Mouse (Mus musculus): ENCODE data around the gene Lrrc36. TPM values are rescaled to one million over a fixed set of nuclear protein-coding genes. Genes with fewer than 3 reads are reported as not detected.
A peak's percentile ranks its signal among the peaks of the same experiment; 100 is the strongest.

The Lrrc36 gene
- under 1 TPM; 0.41 to 0.67 TPM for total RNA-seq (2021)
- long read RNA-seq, experiment 1, partial matches to known transcripts, result 0 of 4 reads
- long read RNA-seq, experiment 1, other reads (novel, unspliced or antisense), result 4 of 4 reads
- long read RNA-seq, experiment 2, result 0 reads

DNA sequence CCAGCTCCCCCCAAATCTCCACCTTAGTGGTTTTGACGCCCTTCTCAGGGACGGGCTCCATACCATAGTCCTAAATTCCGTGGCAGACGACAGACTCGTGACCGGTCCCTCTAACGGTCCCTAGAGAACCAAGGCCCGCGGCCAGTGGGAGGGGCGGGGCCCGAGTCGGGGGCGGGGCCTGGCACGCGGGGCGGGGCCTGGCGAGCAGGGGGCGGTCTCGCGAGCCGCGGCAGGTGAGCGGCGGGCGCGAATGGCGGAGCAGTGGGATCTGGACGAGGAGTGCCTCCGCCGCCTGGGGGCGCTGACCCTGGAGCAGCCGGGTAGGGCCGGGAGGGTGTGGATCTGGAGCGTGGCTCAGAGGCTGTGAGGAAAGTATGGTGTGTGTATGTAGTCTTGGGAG lies at the start of gene Lrrc36, which contains the start of gene Kctd19:
Gene Lrrc36 (plus strand): TSS at position 181 of the 400 bp plus-strand sequence.
Gene Kctd19 (minus strand): TSS at position 112 of the 400 bp plus-strand sequence.
- peak; percentile 56 for DNase-seq

DNA sequence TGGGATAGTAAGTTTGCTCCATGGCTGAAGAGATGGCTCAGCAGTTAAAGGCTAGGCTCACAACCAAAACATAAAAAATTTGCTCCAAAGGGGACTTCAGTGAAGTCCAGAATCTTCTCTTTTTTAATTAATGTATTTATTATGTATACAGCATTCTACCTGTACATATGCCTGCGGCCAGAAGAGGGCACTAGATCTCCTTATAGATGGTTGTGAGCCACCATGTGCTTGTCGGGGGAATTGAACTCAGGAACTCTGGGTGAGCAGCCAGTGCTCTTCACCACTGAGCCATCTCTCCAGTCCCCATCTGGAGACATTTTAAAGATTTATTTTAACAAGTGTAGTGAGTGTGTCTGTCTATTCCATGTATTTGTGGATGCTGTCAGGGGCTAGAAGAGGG lies 46.3 kb upstream of the Lrrc36 start:
- no peak for DNase-seq

DNA sequence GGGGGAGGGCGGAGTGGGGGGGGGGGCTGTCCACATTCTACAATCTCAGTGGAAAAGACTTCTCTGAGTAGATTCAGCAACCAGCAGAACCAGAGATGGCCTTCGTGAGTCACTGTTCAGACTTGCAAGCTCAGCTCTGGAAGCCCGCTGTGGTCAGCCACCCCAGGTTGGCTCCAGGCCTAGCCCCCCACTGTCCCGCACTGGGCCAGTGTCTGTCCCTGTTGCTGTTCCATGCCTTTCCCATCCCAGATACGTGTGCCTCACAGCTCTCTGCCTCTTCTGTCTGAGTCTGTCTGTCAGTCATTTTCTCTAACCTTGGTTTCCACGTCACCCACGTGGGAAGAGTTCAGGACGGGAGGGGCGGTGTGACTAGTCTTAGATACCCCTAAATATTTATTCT lies 40.9 kb upstream of the Lrrc36 start:
- DNase-seq, result no peak

DNA sequence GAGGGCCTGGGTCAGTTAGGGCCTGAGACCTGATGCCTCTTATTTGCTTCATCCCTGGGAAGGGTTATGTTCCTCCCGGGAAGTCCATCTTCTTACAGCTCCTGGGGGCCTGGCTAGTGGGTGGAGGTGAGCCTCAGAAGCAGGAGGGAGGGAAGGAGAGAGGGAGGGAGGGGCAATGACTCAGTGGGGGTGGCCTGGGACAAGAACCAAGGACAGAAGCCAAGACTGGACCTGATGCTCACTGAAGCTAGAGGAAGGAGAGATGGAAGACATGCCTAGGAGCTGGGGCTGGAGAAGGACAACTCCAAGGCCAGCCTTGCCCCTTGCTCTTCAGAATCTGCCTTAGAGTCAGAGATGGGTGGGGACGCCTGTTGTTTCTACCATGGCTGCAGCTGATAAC lies 40.3 kb upstream of the Lrrc36 start, which contains the start of gene Plekhg4:
Gene Plekhg4 (plus strand): TSS at position 243 of the 400 bp plus-strand sequence.
- no peak for DNase-seq

DNA sequence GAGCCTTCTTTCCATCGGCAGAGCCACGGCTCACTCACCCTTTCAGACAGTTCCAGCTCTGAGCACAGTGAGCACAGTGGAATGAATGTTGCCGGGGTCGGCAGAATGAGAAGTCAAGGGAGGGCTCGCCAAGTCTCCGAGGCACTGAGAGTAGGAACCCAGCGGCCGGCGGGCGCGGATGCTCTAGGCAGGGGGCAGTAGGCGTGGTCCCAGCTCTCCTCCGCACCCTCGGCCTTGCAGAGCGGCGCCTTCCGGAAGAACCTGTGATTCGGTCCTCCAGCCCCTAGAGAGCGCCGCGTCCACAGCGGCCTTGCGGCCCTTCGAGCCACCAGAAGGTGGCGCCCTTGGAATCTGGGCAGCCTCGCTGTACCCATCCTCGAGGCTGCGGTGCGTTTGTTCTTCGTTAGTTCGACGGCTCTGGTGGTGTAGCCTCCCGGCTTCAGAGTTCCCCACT lies 38.8 kb upstream of the Lrrc36 start:
- no peak for DNase-seq

DNA sequence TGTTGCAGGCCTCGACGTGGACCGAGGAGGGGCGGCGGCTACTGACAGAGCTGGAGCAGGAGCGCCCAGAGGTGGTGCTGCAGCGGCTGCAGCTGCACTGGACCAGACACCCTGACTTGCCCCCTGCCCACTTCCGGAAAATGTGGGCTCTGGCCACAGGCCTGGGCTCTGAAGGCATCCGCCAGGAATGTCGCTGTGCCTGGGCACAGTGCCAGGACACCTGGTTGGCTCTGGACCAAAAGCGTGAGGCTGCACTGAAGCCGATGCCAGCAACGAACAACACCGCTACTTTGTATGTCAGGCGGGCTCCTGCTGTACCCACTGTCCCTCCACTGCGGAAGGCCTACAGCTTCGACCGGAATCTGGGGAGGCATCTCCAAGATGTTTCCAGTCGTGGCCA lies 34.7 kb upstream of the Lrrc36 start:
- DNase-seq, result no peak

DNA sequence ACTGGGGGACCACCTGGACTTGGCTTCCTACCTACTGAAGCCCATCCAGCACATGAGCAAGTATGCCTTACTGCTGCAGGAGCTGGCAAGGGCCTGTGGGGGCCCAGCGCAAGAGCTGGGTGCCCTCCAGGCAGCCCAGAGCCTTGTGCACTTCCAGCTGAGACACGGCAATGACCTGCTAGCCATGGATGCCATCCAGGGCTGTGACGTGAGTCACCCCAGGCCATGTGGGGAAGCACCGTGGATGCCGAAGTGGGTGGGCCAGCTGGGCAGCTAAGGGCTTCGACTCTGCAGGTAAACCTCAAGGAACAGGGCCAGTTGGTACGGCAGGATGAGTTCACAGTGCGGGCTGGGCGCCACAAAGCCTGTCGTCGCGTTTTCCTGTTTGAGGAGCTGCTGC lies 33.1 kb upstream of the Lrrc36 start:
- DNase-seq, result no peak

DNA sequence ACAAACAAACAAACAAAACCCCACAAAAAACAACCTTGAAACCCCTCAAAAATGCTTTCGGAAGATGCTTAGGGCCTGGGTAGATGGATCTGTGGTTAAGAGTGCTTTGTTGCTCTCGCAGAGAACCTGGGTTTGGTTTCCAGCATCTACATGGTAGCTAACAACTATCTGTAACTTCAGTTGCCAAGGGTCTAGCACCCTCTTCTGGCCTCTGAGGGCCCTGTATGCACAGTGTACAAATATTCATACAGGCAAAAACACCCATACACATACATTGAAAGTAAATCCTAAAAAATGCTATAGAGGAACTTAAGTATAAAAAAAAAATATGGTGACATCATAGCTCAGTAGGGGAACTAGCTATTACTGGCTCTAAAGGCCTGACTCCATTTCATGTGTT lies 29.3 kb upstream of the Lrrc36 start:
- DNase-seq, result no peak

DNA sequence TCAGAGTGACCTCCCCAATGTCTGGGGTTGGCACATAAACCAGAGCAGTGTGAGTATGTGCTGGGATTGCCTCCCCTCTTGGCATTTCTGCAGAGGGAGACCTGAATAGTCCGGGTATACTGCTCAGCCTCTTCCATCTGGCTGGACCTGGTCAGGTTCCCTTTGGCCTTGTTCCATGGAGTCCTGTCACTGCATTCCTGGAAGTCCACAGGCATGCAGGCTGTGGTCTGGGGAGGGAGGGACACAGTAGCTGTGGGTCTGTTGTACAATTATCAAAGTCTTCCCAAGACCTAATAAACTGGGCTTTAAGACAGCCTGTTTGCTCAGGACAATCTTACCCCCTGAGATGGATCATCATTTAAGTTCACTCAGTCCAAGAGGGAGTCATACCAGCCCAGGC lies 26.2 kb upstream of the Lrrc36 start:
- no peak for DNase-seq

DNA sequence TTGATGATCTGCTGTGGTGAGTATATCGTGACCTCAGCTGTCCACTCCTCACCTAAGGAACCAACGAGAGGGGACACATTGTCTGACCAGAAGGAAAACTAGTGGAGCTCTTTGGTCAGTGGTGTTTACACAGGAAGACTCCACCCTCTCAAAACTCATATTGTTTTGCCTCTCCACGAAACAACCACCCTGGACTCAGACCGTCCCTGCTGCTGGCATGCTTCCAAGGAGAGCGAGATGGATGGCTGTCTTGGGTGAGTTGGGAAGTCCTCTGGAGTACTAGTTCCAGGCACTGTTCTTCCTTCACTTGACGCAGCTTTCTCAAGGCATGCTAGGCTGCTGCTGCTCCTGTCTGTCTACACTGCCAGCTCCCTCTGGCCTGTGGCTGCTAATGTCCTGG lies 24.3 kb upstream of the Lrrc36 start:
- peak; percentile 50 for DNase-seq

DNA sequence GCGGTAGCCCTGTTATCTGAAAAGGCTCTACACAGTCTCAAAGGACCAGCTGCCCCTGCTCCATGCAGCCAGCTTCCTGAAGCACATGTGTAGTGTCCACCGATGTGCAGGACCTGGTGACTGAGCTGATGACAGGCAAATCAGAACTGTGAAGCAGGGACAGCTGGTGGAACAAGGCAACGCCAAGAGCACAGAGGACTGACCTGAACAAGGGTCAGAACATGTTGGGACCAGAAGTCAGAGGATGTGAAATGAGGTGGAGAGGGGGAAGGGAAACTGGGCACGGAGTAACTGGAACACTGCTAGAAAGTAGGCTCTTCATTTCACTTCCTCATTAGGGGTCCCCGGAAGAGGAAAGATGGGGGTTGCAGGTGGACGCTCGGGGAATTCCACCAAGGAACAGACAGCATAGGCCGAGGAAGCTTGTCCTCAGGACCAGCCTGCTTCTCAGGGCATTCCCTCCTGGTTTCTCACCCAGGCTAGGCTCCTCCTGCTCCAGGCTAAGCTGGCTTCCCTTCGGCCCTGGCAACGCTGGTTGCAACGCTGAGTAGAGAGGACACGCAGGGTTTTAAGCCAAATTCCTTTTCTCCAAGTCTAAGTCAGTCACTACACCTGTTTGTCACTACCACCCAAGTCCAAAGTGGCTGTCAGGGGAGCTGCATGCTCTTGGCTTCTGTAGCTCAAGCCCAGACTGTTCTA lies 20.1 kb upstream of the Lrrc36 start:
- DNase-seq, result no peak

DNA sequence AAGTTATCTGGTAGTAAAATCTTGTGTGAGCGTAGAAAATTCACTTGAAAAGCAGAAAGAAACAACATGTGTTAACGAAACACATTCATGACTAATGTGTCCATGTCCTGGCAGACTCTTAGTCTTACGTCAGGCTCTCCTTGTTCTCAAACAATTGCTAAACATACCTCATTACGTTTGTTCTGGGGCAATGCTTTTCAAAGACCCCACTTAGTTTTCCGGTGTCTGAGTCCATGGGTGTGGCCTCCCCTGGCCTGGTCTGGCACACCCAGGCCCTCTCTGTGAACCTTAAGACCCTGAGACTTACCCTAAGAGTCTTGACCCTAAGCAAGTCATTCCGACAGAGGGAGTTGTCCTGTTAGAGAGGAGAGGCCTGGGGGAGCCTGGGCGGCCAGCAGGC lies 19.5 kb upstream of the Lrrc36 start:
- DNase-seq, result no peak

DNA sequence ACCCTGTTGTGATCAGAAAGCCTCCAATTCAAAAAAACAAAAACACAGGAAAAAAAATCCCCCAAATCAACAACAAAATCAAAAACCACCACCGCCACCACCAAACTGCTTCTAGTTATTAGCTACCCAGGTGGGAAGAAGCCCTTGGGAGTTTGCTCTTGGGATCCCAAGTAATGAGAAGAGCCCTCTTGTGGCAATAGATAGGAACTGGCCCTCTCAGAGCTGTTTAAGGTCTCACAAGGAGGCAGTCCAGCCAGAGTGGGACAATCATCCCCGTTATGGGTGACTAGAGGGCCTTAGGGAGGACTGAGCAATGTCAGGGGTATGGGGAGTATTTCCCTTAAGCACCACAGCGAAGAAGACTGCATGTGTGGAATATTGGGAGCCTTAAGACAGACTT lies 15.6 kb upstream of the Lrrc36 start:
- no peak for DNase-seq

DNA sequence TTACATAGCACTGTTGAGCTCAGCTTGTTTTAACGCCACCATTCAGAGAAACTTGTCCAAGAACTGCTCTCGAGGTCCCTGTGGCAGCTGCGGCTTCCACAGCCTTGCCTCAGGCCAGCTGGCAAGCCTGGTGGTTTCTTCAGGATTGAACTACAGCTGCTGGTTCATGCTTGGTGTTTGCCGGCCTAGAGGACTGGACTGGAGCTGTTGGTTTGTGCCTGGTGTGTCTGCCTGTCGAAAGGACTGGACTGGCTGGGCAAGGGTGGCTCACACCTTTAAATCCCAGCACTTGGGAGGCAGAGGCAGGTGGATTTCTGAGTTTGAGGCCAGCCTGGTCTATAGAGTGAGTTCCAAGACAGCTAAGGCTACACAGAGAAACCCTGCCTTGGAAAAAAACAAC lies 13.4 kb upstream of the Lrrc36 start:
- DNase-seq, result no peak

DNA sequence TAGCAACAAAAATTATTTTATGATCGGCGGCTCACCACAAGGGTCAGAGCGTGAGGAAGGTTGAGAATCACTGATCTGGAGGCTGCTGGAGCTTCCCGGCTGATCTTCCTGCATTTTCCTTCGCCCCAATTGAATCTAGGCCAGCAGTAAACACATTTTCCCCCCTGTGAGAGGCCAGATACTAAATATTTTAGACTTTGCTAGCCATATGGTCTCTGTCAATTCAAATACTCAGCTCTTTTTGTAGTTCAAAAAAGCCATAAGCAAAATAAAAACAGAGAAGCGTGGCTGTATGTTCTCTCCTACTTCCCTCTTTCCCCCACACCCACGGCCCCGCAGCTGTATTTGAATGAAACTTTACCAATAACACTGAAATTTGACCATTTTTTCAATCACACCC lies 9.9 kb upstream of the Lrrc36 start:
- no peak for DNase-seq

DNA sequence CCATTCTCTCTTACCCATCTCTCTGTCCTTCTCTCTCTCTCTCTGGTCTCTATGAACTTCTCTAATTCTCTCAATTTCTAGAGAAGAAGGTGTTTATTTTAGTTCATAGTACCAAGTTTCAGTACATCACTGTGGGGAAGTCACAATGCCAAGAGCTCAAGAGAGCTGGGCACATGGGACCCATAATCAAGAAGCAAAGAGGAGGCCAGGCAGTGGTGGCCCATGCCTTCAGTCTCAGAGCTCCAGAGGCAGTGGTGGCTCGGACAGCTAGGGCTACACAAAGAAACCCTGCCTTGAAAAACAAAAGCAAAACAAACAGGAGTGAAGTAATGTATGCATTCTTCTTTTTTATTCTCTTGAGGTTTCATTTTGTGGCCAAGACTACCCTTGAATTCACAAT lies 8.9 kb upstream of the Lrrc36 start:
- DNase-seq, result no peak

DNA sequence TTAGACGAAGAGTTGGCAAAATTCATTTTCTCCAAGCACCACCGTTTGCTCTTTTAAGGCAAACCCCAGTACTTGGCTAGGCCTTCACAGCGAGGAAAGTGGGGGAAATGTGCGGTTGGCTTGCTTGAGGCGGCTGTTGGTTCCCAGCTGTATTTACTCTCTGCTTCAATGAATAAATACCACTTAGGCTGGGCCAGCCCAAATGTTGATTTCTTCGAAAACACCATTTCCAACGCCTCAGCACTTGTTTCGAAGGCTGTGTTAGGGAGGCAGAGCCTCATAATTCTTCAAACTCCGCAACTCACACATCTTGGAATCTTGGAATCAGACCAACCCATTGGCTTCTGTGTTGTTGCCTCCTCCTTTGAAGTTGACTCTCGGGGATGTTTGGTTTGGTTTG lies 7.0 kb upstream of the Lrrc36 start:
- no peak for DNase-seq

DNA sequence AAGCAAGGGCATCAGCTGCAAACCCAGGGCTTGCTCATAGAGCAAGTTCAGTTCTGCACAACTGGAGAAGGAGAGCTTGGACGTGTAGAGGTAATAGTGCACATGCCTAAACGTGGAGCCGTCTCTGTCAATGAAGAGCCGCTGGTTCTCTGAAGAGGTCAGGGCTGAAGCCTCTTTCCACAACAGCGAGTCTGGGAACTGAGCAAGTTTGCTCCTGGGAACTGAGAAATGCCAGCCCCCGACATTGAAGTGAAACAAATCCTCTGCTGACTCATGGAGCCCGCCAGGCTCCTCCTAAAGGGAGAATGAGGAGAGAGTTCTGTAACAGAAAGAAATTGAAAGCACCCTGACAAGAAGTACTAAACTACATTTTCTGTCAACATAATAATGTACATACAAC lies 5.0 kb upstream of the Lrrc36 start:
- DNase-seq, result no peak

DNA sequence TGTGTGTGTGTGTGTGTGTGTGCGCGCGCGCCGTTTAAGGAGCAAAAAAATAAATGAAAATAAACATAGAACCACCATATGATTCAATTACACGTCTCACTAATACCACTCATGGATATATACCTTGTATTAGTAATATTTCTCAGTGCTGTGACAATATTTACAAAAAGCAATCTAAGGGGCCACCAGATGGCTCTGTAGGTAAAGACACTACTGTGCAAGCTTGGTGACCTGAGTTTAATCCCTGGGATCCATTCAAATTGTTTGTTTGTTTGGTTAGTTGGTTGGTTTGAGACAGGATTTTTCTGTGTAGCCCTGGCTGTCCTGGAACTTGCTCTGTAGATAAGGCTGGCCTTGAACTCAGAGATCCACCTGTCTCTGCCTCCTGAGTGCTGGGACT lies 3.4 kb upstream of the Lrrc36 start:
- DNase-seq, result no peak

DNA sequence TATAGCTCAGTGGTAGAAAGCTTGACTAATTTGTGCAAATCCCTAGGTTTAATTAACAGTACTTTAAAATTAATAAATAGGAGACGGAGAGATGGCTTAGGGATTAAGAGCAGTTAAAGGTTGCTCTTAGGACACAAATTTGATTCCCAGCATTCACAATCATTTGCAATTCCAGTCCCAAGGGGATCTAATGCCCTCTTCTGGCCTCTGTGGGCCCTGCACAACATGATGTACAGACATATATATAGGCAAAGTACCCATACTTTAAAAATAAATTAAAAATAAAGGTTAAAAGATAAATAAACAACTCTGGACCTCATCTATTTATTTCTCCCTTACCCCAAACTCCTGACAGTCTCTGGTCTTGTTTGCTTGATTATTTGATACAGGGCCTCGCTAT lies 5.6 kb downstream of the Lrrc36 start:
- DNase-seq, result no peak

DNA sequence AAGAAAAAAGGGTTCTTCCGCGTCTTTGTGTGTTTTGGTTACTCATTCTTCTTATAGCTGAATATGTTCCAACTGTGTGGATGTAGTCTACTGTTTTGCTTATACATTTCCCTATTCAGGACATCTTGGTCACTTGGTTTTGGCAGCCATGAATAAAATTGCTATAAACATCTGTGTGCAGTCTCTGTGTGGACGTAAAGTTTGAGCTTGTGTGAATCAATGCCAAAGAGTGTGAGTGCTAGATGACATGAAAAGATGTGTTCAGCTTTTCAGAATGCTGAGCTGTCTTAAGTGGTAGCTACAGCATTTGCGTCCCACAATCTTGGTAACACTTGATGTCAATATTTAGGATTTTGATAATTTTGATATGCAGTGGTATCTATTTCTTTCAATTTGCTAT lies 6.4 kb downstream of the Lrrc36 start:
- no peak for DNase-seq

DNA sequence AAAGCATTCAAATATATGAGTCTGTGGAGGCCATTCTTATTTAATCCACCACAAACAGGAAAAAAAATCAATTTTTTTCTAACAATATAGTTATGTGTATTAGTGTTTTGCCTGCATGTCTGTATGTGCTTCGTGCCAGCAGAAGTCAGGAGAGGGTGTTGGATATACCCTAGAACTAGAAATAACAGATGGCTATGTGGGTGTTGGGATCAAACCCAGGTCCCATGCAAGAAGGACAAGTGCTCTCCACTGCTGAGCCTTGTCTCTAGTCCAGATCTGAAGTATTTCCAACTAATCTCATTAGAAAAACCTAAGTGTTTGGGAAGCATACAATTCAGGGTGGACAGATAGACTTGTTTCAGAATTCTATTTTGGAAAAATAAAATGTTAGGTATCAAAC lies 8.6 kb downstream of the Lrrc36 start:
- no peak for DNase-seq

DNA sequence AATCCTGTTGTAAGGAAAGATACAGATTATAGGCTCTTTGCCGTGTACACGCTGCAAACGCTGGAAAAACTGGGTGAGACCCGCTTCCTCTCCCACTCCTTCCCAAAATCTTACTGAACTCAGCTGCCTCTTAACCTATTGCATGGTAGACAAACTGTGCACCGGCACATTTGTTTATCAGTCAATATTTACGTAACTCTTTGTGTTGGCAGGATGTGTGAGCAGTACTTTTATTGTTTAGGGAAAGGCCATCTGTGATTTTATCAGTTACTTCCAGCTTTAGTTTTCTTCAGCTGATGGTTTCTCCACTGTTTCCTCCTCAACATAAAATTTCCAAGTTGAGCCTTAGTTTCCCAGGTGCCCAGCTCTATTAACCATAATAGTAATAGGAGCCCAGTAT lies 13.5 kb downstream of the Lrrc36 start:
- no peak for DNase-seq

DNA sequence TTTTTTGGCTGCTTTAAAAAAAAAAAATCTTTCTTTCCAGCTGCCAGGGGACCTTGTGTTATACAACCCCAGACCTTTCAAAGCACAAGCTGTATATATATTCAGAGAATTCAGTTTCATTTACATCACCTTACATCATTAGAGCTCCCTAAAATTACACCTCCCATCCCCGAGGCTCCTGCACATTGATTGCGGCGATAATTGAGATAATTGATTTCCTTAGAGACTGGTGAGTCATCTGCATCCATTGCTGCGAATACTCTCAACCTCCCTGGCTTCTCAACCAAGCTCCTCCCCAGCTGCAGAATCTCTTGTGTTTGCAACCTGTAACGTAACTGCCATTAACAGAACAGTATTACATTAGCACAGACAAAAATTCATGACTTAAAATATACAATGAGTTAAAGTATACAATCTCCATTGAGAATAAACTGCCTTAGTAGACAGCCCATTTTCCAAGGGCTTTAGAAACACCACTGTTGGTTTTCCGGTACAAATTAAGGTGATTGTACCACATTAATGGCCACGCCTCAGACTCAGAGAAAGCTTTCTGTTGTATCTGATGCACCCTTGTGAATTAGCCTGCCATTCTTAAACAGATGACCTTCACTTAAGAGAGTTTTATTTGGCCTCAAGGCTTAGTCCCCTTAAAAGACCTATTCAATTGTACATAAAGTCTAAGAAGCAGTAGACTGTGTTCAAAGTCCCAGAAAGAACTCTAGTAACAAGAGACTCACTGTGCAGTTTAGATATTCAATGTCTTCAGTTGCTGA lies 18.6 kb downstream of the Lrrc36 start:
- no peak for DNase-seq

Measured in gastrocnemius, postnatal 25 days (tissue).